Mouse (Mus musculus) CH12.LX (cell line): ENCODE measurements around the gene Sox10. TPM values are rescaled to one million over a fixed set of nuclear protein-coding genes. Genes with fewer than 3 reads are reported as not detected.

Experiments
- DNase-seq: peaks from one replicate; pipeline ENCODE4 v3.0.0-alpha.2; 2013; ENCODE audit errors: extremely low read depth
- H3K27ac ChIP-seq: 2 replicates; pipeline ENCODE4 v1.5.1; 2012; ENCODE audit warnings: low read depth, mild to moderate bottlenecking, control low read depth, moderate library complexity; ENCODE audit not compliant: insufficient read depth
- H3K27me3 ChIP-seq: replicated peaks from 2 replicates; pipeline ENCODE3; 2012; ENCODE audit warnings: inconsistent platforms
- H3K36me3 ChIP-seq, 2 experiments: replicated peaks in 1 of 2; 2 replicates each; pipeline versions ENCODE3 to v1.6.1; 2012; ENCODE audit warnings: inconsistent platforms in 1 of 2, low read length in 1 of 2, mild to moderate bottlenecking in 1 of 2, mixed read lengths in 1 of 2, moderate library complexity in 1 of 2; ENCODE audit not compliant: control insufficient read depth in 1 of 2, insufficient read depth in 1 of 2
- H3K4me1 ChIP-seq, 2 experiments: 2 replicates each; pipeline ENCODE4 v1.6.1; 2012; ENCODE audit warnings: inconsistent platforms in 1 of 2, moderate library complexity in 1 of 2; ENCODE audit not compliant: insufficient read depth in 2 of 2, control insufficient read depth in 1 of 2
- H3K4me2 ChIP-seq: 2 replicates; pipeline ENCODE4 v1.6.1; 2012; ENCODE audit warnings: low read depth, mild to moderate bottlenecking, control low read depth; ENCODE audit not compliant: poor library complexity, insufficient read depth, severe bottlenecking
- H3K4me3 ChIP-seq, 3 experiments: fragments of 150-350 bp in 1 of 3; sonication (generic) in 1 of 3; replicated peaks in 1 of 3; 2 replicates each; pipeline versions ENCODE3 to v1.5.1; 2011 to 2012; ENCODE audit warnings: low read depth in 2 of 3, low read length in 2 of 3, mild to moderate bottlenecking in 2 of 3, moderate library complexity in 2 of 3, control low read depth in 1 of 3, improper control_type of control experiment in 1 of 3, inconsistent platforms in 1 of 3, mixed read lengths in 1 of 3; ENCODE audit not compliant: poor library complexity in 1 of 3
- H3K79me2 ChIP-seq: replicated peaks from 2 replicates; pipeline ENCODE4 v1.6.1; 2012; ENCODE audit warnings: mild to moderate bottlenecking, moderate library complexity; ENCODE audit not compliant: control insufficient read depth, poor library complexity, insufficient read depth, severe bottlenecking; ENCODE audit errors: extremely low read depth
- H3K9ac ChIP-seq: 2 replicates; pipeline ENCODE4 v1.6.1; 2012; ENCODE audit warnings: low read depth, mild to moderate bottlenecking, control low read depth, moderate library complexity; ENCODE audit not compliant: insufficient read depth
- H3K9me3 ChIP-seq: replicated peaks from 2 replicates; pipeline ENCODE3; 2012; ENCODE audit warnings: low read length, inconsistent platforms, mixed read lengths
- CHD1 ChIP-seq: IDR thresholded peaks from 2 replicates; pipeline ENCODE4 v1.6.1; 2012; ENCODE audit warnings: low read depth, low read length, improper control_type of control experiment, inconsistent platforms
- KAT2A ChIP-seq: IDR thresholded peaks from 2 replicates; pipeline ENCODE4 v1.6.1; 2012; ENCODE audit warnings: low read length, improper control_type of control experiment, inconsistent platforms; ENCODE audit not compliant: insufficient replicate concordance
- MAX ChIP-seq: IDR thresholded peaks from 2 replicates; pipeline ENCODE4 v1.6.1; 2011; ENCODE audit warnings: low read length, improper control_type of control experiment
- MAZ ChIP-seq: IDR thresholded peaks from 2 replicates; pipeline ENCODE4 v1.6.1; 2012; ENCODE audit warnings: low read depth, mild to moderate bottlenecking, inconsistent platforms, low read length, improper control_type of control experiment, moderate library complexity
- MYC ChIP-seq: IDR thresholded peaks from 2 replicates; pipeline ENCODE4 v1.6.1; 2011; ENCODE audit warnings: low read depth, mild to moderate bottlenecking, improper control_type of control experiment, low read length
- RCOR1 ChIP-seq: conservative IDR thresholded peaks from 2 replicates; pipeline ENCODE4 v1.6.1; 2012; ENCODE audit warnings: low read depth, mild to moderate bottlenecking, inconsistent platforms, low read length, improper control_type of control experiment
- TBP ChIP-seq: conservative IDR thresholded peaks from 2 replicates; pipeline ENCODE4 v1.6.1; 2011; ENCODE audit warnings: low read depth, low read length, improper control_type of control experiment
- USF1 ChIP-seq: IDR thresholded peaks from 2 replicates; pipeline ENCODE4 v1.6.1; 2014; ENCODE audit warnings: low read depth, mild to moderate bottlenecking, inconsistent platforms, low read length, improper control_type of control experiment
- ZC3H11A ChIP-seq: IDR thresholded peaks from 2 replicates; pipeline ENCODE4 v1.6.1; 2012; ENCODE audit warnings: low read depth, mild to moderate bottlenecking, inconsistent platforms, low read length, improper control_type of control experiment
- ZKSCAN1 ChIP-seq: IDR thresholded peaks from 2 replicates; pipeline ENCODE4 v1.6.1; 2012; ENCODE audit warnings: low read depth, inconsistent platforms, low read length, improper control_type of control experiment, borderline replicate concordance
- dilution Hi-C: fragments of 300-500 bp; cut with MboI; formaldehyde crosslinking; loops from 2 replicates; pipeline ENCODE4 v1.14.3; 2020; ENCODE audit warnings: low sequenced_read_pairs; ENCODE audit not compliant: extremely low pct_unique_long_range_greater_than_20kb, extremely low pct_ligation_motif_present
- in situ Hi-C: fragments of 300-500 bp; cut with MboI; formaldehyde crosslinking; loops from 3 replicates; pipeline ENCODE4 v1.14.3; 2019; ENCODE audit warnings: low sequenced_read_pairs, low pct_ligation_motif_present, low pct_unique_long_range_greater_than_20kb, mixed read lengths
- polyA plus RNA-seq: library from polyadenylated mRNA; unstranded; fragments of >175 nt; gene quantifications from 2 replicates; pipeline ENCODE4 v1.2.1, GENCODE M21; 2012; ENCODE audit warnings: low read depth; ENCODE audit not compliant: insufficient read length
- total RNA-seq, 2 experiments: library from RNA; depleted of rRNA; stranded (reverse); fragments of 300-350 nt in 1 of 2; fragments of >200 nt in 1 of 2; gene quantifications; 2 replicates each; pipeline ENCODE4 v1.2.3; 2012 to 2014

The Sox10 gene
- total and polyA plus RNA-seq, 3 experiments: 0.08 TPM; not detected in 2

DNA sequence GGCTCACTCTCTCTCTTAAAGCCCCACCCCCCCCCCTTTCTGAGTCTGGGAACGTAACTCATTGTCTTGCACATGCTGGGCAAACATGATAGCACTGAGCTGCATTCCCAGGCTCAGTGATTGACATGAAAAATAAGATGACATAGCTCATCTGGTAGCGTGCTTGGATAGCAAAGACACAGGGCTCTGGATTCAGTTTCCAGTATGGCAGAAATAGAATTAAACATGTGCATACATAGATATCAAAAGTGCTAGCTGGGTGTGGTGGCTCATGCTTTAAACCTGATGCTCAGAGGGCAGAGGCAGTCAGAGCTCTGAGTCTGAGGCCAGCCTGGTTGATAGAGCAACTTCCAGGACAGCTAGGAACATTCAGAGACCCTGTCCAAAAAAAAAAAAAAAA lies 59.2 kb downstream of the Sox10 start:
- Histone ChIP-seq H3K4me3 (no peak overlapping the region), H3K9me3 (no peaks in the 10 kb centered on the region), H3K27ac (no peak overlapping the region), H3K4me2 (no peak overlapping the region), H3K9ac (no peak overlapping the region), H3K27me3 (no peaks in the 10 kb centered on the region), H3K4me1 (peaks cover 5 to 15% of the 10 kb centered on the region in 2 experiments), H3K36me3 (peaks cover 0 to under 1% of the 10 kb centered on the region in 2 experiments), H3K79me2 (peaks cover 13% of the 10 kb centered on the region; the same call in 1 of the 2 replicates)
- TF ChIP-seq USF1 (no peak), ZKSCAN1 (no peak), ZC3H11A (no peak), CHD1 (no peak), KAT2A (no peak), RCOR1 (no peak), MAX (no peak), MYC (no peak), MAZ (no peak), TBP (no peak)
- no peak for DNase-seq
- dilution Hi-C loops: no loop called here
- in situ Hi-C loops: no loop called here

Other genes starting within 250 kb of the Sox10 start
- gene Lgals1, start 238.5 kb downstream of the Sox10 start, total RNA-seq (2012; rRNA removed): 735 and 858 TPM in 2 replicates
- 791 and 805 TPM in 2 replicates for gene Lgals1, start 238.5 kb downstream of the Sox10 start, total RNA-seq (2014; rRNA removed)
- gene Lgals1, start 238.5 kb downstream of the Sox10 start, polyA plus RNA-seq: 592 and 637 TPM in 2 replicates
- gene Nol12, start 230.3 kb downstream of the Sox10 start, total RNA-seq (2012; rRNA removed): 33.2 and 40.0 TPM in 2 replicates
- 13.2 and 13.7 TPM in 2 replicates for gene Nol12, start 230.3 kb downstream of the Sox10 start, total RNA-seq (2014; rRNA removed)
- 89.5 and 91.1 TPM in 2 replicates for gene Nol12, start 230.3 kb downstream of the Sox10 start, polyA plus RNA-seq
- gene Triobp, start 217.5 kb downstream of the Sox10 start, total RNA-seq (2012; rRNA removed): 26.3 and 31.0 TPM in 2 replicates
- 10.9 and 11.5 TPM in 2 replicates for gene Triobp, start 217.5 kb downstream of the Sox10 start, total RNA-seq (2014; rRNA removed)
- gene Triobp, start 217.5 kb downstream of the Sox10 start, polyA plus RNA-seq: 25.5 and 27.3 TPM in 2 replicates
- 70.6 and 100 TPM in 2 replicates for gene H1f0, start 136.8 kb downstream of the Sox10 start, total RNA-seq (2012; rRNA removed)
- gene H1f0, start 136.8 kb downstream of the Sox10 start, total RNA-seq (2014; rRNA removed): 15.9 TPM in 2 replicates
- gene H1f0, start 136.8 kb downstream of the Sox10 start, polyA plus RNA-seq: 11.9 and 12.5 TPM in 2 replicates
- 1.6 TPM in 2 replicates for gene Galr3, start 123.4 kb downstream of the Sox10 start, total RNA-seq (2012; rRNA removed)
- gene Galr3, start 123.4 kb downstream of the Sox10 start, total RNA-seq (2014; rRNA removed): 0.70 and 0.90 TPM in 2 replicates
- gene Galr3, start 123.4 kb downstream of the Sox10 start, polyA plus RNA-seq: 0.75 and 1.2 TPM in 2 replicates
- gene Ankrd54, start 102.3 kb downstream of the Sox10 start, total RNA-seq (2012; rRNA removed): 37.1 and 38.6 TPM in 2 replicates
- gene Ankrd54, start 102.3 kb downstream of the Sox10 start, total RNA-seq (2014; rRNA removed): 23.1 and 26.4 TPM in 2 replicates
- 21.8 and 22.8 TPM in 2 replicates for gene Ankrd54, start 102.3 kb downstream of the Sox10 start, polyA plus RNA-seq
- 323 and 347 TPM in 2 replicates for gene Eif3l, start 90.1 kb downstream of the Sox10 start, total RNA-seq (2012; rRNA removed)
- 379 and 392 TPM in 2 replicates for gene Eif3l, start 90.1 kb downstream of the Sox10 start, total RNA-seq (2014; rRNA removed)
- 303 and 306 TPM in 2 replicates for gene Eif3l, start 90.1 kb downstream of the Sox10 start, polyA plus RNA-seq
- 6.3 and 6.7 TPM in 2 replicates for gene Micall1, start 56.3 kb downstream of the Sox10 start, total RNA-seq (2012; rRNA removed)
- 1.5 and 1.7 TPM in 2 replicates for gene Micall1, start 56.3 kb downstream of the Sox10 start, total RNA-seq (2014; rRNA removed)
- 8.9 and 10.4 TPM in 2 replicates for gene Micall1, start 56.3 kb downstream of the Sox10 start, polyA plus RNA-seq
- gene Polr2f, start 24.2 kb downstream of the Sox10 start, total RNA-seq (2012; rRNA removed): 286 and 376 TPM in 2 replicates
- 157 and 218 TPM in 2 replicates for gene Polr2f, start 24.2 kb downstream of the Sox10 start, total RNA-seq (2014; rRNA removed)
- gene Polr2f, start 24.2 kb downstream of the Sox10 start, polyA plus RNA-seq: 414 and 431 TPM in 2 replicates
- 1.2 and 2.1 TPM in 2 replicates for gene 1700088E04Rik, start 24.0 kb downstream of the Sox10 start, total RNA-seq (2012; rRNA removed)
- gene 1700088E04Rik, start 24.0 kb downstream of the Sox10 start, total RNA-seq (2014; rRNA removed): 0.68 and 1.0 TPM in 2 replicates
- 3.8 and 4.2 TPM in 2 replicates for gene 1700088E04Rik, start 24.0 kb downstream of the Sox10 start, polyA plus RNA-seq
- gene Pick1, start 63.9 kb upstream of the Sox10 start, total RNA-seq (2012; rRNA removed): 23.2 and 23.4 TPM in 2 replicates
- 13.9 and 15.4 TPM in 2 replicates for gene Pick1, start 63.9 kb upstream of the Sox10 start, total RNA-seq (2014; rRNA removed)
- 14.9 and 18.5 TPM in 2 replicates for gene Pick1, start 63.9 kb upstream of the Sox10 start, polyA plus RNA-seq
- 0.21 and 0.29 TPM in 2 replicates for gene Gm49486, start 64.2 kb upstream of the Sox10 start, total RNA-seq (2012; rRNA removed)
- 0.49 and 0.77 TPM in 2 replicates for gene Gm49486, start 64.2 kb upstream of the Sox10 start, total RNA-seq (2014; rRNA removed)
- 0.59 and 1.3 TPM in 2 replicates for gene Gm49486, start 64.2 kb upstream of the Sox10 start, polyA plus RNA-seq
- 0.08 and 0.29 TPM in 2 replicates for gene Slc16a8, start 89.5 kb upstream of the Sox10 start, total RNA-seq (2012; rRNA removed)
- gene Slc16a8, start 89.5 kb upstream of the Sox10 start, total RNA-seq (2014; rRNA removed): not detected in 2 replicates
- gene Slc16a8, start 89.5 kb upstream of the Sox10 start, polyA plus RNA-seq: 0.79 and 0.83 TPM in 2 replicates
- gene Baiap2l2, start 120.3 kb upstream of the Sox10 start, total RNA-seq (2012; rRNA removed): 0.21 and 1.5 TPM in 2 replicates
- gene Baiap2l2, start 120.3 kb upstream of the Sox10 start, total RNA-seq (2014; rRNA removed): not detected in 2 replicates
- 0.84 and 1.2 TPM in 2 replicates for gene Baiap2l2, start 120.3 kb upstream of the Sox10 start, polyA plus RNA-seq
- gene Pla2g6, start 163.2 kb upstream of the Sox10 start, total RNA-seq (2012; rRNA removed): 18.7 and 20.9 TPM in 2 replicates
- 9.1 and 9.3 TPM in 2 replicates for gene Pla2g6, start 163.2 kb upstream of the Sox10 start, total RNA-seq (2014; rRNA removed)
- gene Pla2g6, start 163.2 kb upstream of the Sox10 start, polyA plus RNA-seq: 12.7 and 14.8 TPM in 2 replicates
- gene Maff, start 181.4 kb upstream of the Sox10 start, total RNA-seq (2012; rRNA removed): 9.3 and 15.4 TPM in 2 replicates
- 7.6 and 9.2 TPM in 2 replicates for gene Maff, start 181.4 kb upstream of the Sox10 start, total RNA-seq (2014; rRNA removed)
- 9.7 and 10.5 TPM in 2 replicates for gene Maff, start 181.4 kb upstream of the Sox10 start, polyA plus RNA-seq
- gene Tmem184b, start 238.3 kb upstream of the Sox10 start, total RNA-seq (2012; rRNA removed): 18.9 and 21.1 TPM in 2 replicates
- gene Tmem184b, start 238.3 kb upstream of the Sox10 start, total RNA-seq (2014; rRNA removed): 7.1 and 7.2 TPM in 2 replicates
- gene Tmem184b, start 238.3 kb upstream of the Sox10 start, polyA plus RNA-seq: 38.0 and 42.7 TPM in 2 replicates